Mouse (Mus musculus) testis, adult 2 months (tissue): ENCODE results near the gene Hemgn.

Experiments used
- CTCF ChIP-seq: fragments of 200-500 bp; IDR thresholded peaks from 2 replicates; pipeline ENCODE4 v1.5.1; 2012; ENCODE audit warnings: low read depth, mild to moderate bottlenecking, inconsistent platforms, low read length, moderate library complexity; ENCODE audit not compliant: control insufficient read depth, insufficient read depth, insufficient replicate concordance
- POLR2A ChIP-seq: fragments of 200-500 bp; IDR thresholded peaks from 2 replicates; pipeline ENCODE4 v1.6.1; 2012; ENCODE audit warnings: low read depth, mild to moderate bottlenecking, inconsistent platforms, low read length, moderate library complexity; ENCODE audit not compliant: control insufficient read depth

GRCm38 (mm10) chr4:46389612-46390341 is 23.5 kb downstream of the Hemgn start:
- TF ChIP-seq POLR2A, result no peak
- no peak for TF ChIP-seq CTCF
